Mouse (Mus musculus) forebrain, postnatal 0 days (tissue): ENCODE measurements around the gene Khdrbs2. TPM values are rescaled to one million over a fixed set of nuclear protein-coding genes. Genes with fewer than 3 reads are reported as not detected.

Source experiments
- ATAC-seq: fragments of 200-750 bp; cut with Nextera tagmentation; 2 replicates; pipeline ENCODE4 v1.8.0; 2017; ENCODE audit warnings: mild to moderate bottlenecking, moderate library complexity
- DNase-seq: peaks from one replicate; pipeline ENCODE4 v3.0.0-alpha.2; 2015
- H3K27ac ChIP-seq: fragments of 300-500 bp; sonication (generic); 2 replicates; pipeline ENCODE4 v1.5.1; 2014; ENCODE audit warnings: low read depth, mild to moderate bottlenecking, antibody characterized with exemption, low read length, moderate library complexity, mixed read lengths
- H3K27me3 ChIP-seq: fragments of 300-500 bp; sonication (generic); 2 replicates; pipeline ENCODE4 v1.6.1; 2014; ENCODE audit warnings: mild to moderate bottlenecking, low read length, mixed read lengths; ENCODE audit not compliant: insufficient read depth
- H3K36me3 ChIP-seq: fragments of 300-500 bp; sonication (generic); 2 replicates; pipeline ENCODE4 v1.6.1; 2014; ENCODE audit warnings: mild to moderate bottlenecking, moderate library complexity; ENCODE audit not compliant: insufficient read depth
- H3K4me1 ChIP-seq: fragments of 300-500 bp; sonication (generic); 2 replicates; pipeline ENCODE4 v1.6.1; 2014; ENCODE audit warnings: antibody characterized with exemption; ENCODE audit not compliant: insufficient read depth
- H3K4me2 ChIP-seq: fragments of 300-500 bp; sonication (generic); 2 replicates; pipeline ENCODE4 v1.6.1; 2014; ENCODE audit warnings: low read depth, mild to moderate bottlenecking, moderate library complexity
- H3K4me3 ChIP-seq: fragments of 300-500 bp; sonication (generic); 2 replicates; pipeline ENCODE4 v1.5.1; 2014; ENCODE audit warnings: low read depth, low read length, mixed read lengths
- H3K9ac ChIP-seq: fragments of 300-500 bp; sonication (generic); 2 replicates; pipeline ENCODE4 v1.6.1; 2014; ENCODE audit warnings: mild to moderate bottlenecking
- H3K9me3 ChIP-seq: fragments of 300-500 bp; sonication (generic); 2 replicates; pipeline ENCODE4 v1.6.1; 2016; ENCODE audit warnings: low read length
- CTCF ChIP-seq: sonication (generic); IDR thresholded peaks from 2 replicates; pipeline ENCODE4 v1.5.1; 2016; ENCODE audit warnings: antibody characterized with exemption, control low read depth, low read depth
- WGBS: fragments of 180-500 bp; shearing (Covaris S2); extraction: QIAGEN DNeasy Blood & Tissue Kit; methylation state at CpG from one replicate; pipeline ENCODE4 v1.1.7; 2014; 5-methylcytosine and 5-hydroxymethylcytosine counted together
- polyA plus RNA-seq: library from polyadenylated mRNA; unstranded; fragments of >200 nt; fragmentation: Nextera tagmentation; extraction: Ambion mirVana; gene quantifications from 2 replicates; pipeline ENCODE4 v1.2.1, GENCODE M21; 2015
- total RNA-seq: library from RNA; depleted of rRNA; stranded (reverse); fragments of >200 nt; gene quantifications from 2 replicates; pipeline ENCODE4 v1.2.3, GENCODE M21; 2014; rRNA removed

The Khdrbs2 gene
- 33.9 and 35.3 TPM in 2 replicates for total RNA-seq
- polyA plus RNA-seq = 27.2 and 28.8 TPM in 2 replicates

DNA sequence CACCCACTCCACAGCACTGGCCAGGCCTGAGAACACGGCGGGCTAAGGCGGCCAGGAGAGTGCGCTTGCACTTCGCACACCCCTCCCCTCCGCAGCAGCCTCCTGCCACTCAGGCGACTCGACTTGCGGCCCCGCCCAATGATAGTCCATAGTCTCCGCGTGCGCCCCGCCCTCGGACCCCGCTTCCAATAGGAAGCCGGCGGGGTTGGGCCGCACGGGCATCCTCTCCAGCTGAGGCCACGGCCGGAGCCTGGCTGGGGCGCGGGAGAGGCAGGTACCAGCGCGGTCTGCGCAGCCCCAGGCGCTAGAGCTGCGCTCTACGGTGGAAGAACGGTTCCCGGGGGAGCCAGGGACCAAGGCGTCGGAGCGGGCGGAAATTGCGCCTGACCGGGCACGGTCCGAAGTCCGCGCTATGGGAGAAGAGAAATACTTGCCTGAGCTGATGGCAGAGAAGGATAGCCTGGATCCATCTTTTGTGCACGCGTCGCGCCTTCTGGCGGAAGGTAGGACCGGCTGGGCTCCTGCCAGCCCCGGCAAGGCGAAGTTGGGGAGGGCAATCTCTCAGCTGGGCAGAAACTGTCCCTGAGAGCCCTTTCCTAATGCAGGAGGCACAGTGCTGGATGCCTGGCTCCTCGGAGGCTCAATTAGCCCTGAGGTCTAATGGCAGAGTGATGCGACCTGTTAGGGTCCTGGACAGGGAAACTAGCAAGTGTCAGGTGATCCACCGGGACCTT lies at the start of gene Khdrbs2:
Khdrbs2 (plus strand) TSS at position 209 of the 734 bp plus-strand sequence.
- WGBS = under 1% methylated on average over 53 of the region's 53 CpGs
- no peak; the same call in 1 of the 2 replicates for TF ChIP-seq CTCF
- H3K9ac ChIP-seq = peak within 1 kb of the TSS; percentile 65
- H3K4me1 ChIP-seq = no peaks in the 10 kb centered on the region
- H3K36me3 ChIP-seq = no peaks in the 10 kb centered on the region
- no peaks in the 10 kb centered on the region for H3K27me3 ChIP-seq
- ATAC-seq (peak; percentile 99), DNase-seq (peak; percentile 93)
- H3K4me3 ChIP-seq = peak within 1 kb of the TSS; percentile 60
- peak within 1 kb of the TSS; percentile 55 for H3K4me2 ChIP-seq
- H3K27ac ChIP-seq = peak within 1 kb of the TSS; percentile 66
- H3K9me3 ChIP-seq = no peaks in the 10 kb centered on the region

DNA sequence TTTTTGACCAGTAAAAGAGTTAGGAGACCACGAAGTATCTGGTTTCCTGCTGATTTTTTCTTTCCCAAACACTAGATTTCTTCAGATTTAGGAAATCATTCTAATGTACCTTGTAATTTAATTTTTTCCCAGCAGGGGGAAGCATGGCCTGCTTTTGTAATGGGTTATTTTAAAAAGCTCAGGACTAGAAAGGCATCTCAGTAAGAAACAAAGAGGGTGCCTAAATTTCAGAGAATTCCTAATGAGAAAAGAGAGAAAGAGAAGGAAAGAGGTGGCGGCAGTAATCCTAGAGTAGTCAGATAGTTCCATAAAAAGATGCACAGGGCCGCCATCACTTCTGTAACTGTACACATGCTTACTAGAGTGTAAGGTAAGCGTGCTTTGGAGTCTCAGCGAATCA lies 2.1 kb downstream of the Khdrbs2 start:
- H3K27ac ChIP-seq = peak overlapping the region; percentile 76
- H3K4me2 ChIP-seq = peak overlapping the region; percentile 55
- H3K9ac ChIP-seq = peak overlapping the region; percentile 49
- ATAC-seq = no peak
- no peaks in the 10 kb centered on the region for H3K36me3 ChIP-seq
- 30% methylated on average over 5 of the region's 5 CpGs for WGBS
- no peaks in the 10 kb centered on the region for H3K9me3 ChIP-seq
- peak; percentile 71 for TF ChIP-seq CTCF
- H3K4me1 ChIP-seq = no peaks in the 10 kb centered on the region
- no peaks in the 10 kb centered on the region for H3K27me3 ChIP-seq
- peak overlapping the region; percentile 60 for H3K4me3 ChIP-seq
- peak; percentile 83 for DNase-seq

DNA sequence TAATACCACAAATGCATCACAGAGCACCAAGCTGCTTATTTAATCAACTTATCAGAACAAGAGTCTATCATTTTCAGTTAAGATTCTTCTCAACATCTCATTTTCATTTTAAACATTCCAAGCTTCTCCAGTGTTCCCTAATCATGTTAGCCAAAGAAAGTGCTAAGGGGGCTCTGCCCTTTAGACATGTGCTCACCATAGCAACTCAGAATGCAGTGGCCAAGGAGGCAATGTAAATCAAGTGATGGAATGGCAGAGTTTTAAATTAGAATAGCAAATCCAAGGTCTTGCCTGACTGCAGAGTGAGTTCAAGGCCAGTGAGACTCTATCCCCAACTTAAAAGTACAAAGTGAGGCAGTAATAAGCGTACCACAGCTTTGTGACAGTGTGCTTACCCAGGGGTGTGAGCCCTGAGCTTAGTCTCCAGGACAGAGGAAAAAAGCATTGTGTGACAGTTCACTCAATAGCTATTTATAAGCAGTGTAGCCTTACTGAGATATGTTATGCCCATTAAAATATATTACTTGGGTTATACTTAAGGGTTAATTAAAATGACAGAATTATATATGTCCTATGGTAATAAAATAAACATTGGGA lies 27.2 kb downstream of the Khdrbs2 start:
- H3K9me3 ChIP-seq = no peaks in the 10 kb centered on the region
- ATAC-seq (no peak), DNase-seq (no peak)
- H3K4me1 ChIP-seq = no peaks in the 10 kb centered on the region
- H3K27me3 ChIP-seq = no peaks in the 10 kb centered on the region
- no peaks in the 10 kb centered on the region for H3K36me3 ChIP-seq
- no peak for TF ChIP-seq CTCF
- no peak overlapping the region for H3K4me3 ChIP-seq
- H3K9ac ChIP-seq = no peak overlapping the region
- 65% methylated on average over 1 of the region's 1 CpGs for WGBS
- no peak overlapping the region for H3K4me2 ChIP-seq
- no peak overlapping the region for H3K27ac ChIP-seq

- no peak for ATAC-seq
- WGBS = 89% methylated on average over 5 of the region's 5 CpGs
Observed at GRCm38 (mm10) chr1:32248443-32248842, 75.9 kb downstream of the Khdrbs2 start.

GRCm38 (mm10) chr1:32249602-32250001 lies 77.1 kb downstream of the Khdrbs2 start:
- Histone ChIP-seq H3K4me1 (no peaks in the 10 kb centered on the region), H3K36me3 (no peaks in the 10 kb centered on the region), H3K27me3 (no peaks in the 10 kb centered on the region), H3K4me3 (no peak overlapping the region), H3K9me3 (no peaks in the 10 kb centered on the region), H3K9ac (no peak overlapping the region), H3K27ac (no peak overlapping the region), H3K4me2 (no peak overlapping the region)
- DNase-seq = no peak
- no peak for ATAC-seq
- no peak for TF ChIP-seq CTCF
- WGBS = 89% methylated on average over 2 of the region's 2 CpGs

More at GRCm38 (mm10) chr1:32248443-32248842, 75.9 kb downstream of the Khdrbs2 start:
- H3K9ac ChIP-seq = no peak overlapping the region
- H3K4me1 ChIP-seq = no peaks in the 10 kb centered on the region
- H3K27ac ChIP-seq = no peak overlapping the region
- no peak for TF ChIP-seq CTCF
- H3K4me2 ChIP-seq = no peak overlapping the region
- DNase-seq = no peak
- no peaks in the 10 kb centered on the region for H3K27me3 ChIP-seq
- H3K9me3 ChIP-seq = no peaks in the 10 kb centered on the region
- H3K4me3 ChIP-seq = no peak overlapping the region
- no peaks in the 10 kb centered on the region for H3K36me3 ChIP-seq

DNA sequence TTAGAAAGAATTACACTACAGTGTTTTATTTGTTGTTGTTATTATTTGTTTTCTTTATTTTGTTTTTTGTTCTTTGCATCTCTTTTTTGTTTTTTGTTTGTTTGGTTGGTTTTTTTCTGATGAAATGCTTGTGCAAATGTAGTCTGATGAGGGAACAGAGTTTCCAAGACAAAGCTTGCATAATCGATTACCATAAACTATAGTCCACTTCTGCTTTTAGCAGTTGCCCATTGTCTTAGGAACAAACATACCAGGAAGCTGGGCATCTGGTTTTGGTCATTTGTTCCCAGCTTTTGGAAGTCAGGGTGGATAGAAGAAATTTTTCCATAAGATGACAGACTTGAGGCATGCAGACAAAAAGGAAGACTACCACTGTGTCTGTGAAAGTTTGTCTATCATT lies 77.8 kb downstream of the Khdrbs2 start:
- TF ChIP-seq CTCF = no peak
- Histone ChIP-seq H3K4me2 (no peak overlapping the region), H3K36me3 (no peaks in the 10 kb centered on the region), H3K9me3 (no peaks in the 10 kb centered on the region), H3K4me3 (no peak overlapping the region), H3K27ac (no peak overlapping the region), H3K4me1 (no peaks in the 10 kb centered on the region), H3K27me3 (no peaks in the 10 kb centered on the region), H3K9ac (no peak overlapping the region)
- ATAC-seq (no peak), DNase-seq (no peak)
- WGBS = 100% methylated on average over 1 of the region's 1 CpGs

DNA sequence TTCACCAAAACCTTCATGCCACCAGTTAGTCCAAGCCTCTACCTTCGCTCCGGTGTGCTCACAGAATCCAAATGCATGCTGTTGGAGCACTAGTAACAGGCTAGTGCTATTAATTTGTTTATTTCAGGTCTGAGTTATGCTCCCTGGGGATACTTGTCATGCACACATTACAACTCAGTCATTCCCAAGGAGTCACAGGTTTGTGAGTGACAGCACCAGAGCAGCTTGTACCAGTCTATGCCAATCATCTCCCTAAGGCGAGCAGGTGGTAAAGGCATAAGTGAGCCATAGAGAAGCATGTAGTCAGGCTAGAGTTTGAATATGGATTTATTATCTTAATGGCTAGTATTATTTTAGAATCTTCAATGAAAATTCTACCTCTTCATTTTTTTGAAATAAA lies 86.4 kb downstream of the Khdrbs2 start:
- Histone ChIP-seq H3K9ac (no peak overlapping the region), H3K4me2 (no peak overlapping the region), H3K9me3 (no peaks in the 10 kb centered on the region), H3K27me3 (no peaks in the 10 kb centered on the region), H3K4me3 (no peak overlapping the region), H3K36me3 (no peaks in the 10 kb centered on the region), H3K27ac (no peak overlapping the region), H3K4me1 (no peaks in the 10 kb centered on the region)
- peak; percentile 42 for ATAC-seq
- no peak for DNase-seq
- WGBS = 78% methylated on average over 3 of the region's 3 CpGs
- no peak for TF ChIP-seq CTCF
